Mouse (Mus musculus): ENCODE measurements around the gene Zdhhc7. TPM values are rescaled to one million over a fixed set of nuclear protein-coding genes. Genes with fewer than 3 reads are reported as not detected.

The Zdhhc7 gene
- polyA plus RNA-seq, 1 experiment = 172 TPM

GRCm38 (mm10) chr8:120109149-120109548 is 7.9 kb upstream of the Zdhhc7 start:
- WGBS = 38% methylated on average over 3 of the region's 3 CpGs
- Histone ChIP-seq H3K4me3 (ENCODE audit: low read depth, low read length) (no peak overlapping the region), H3K27me3 (ENCODE audit: control insufficient read depth, insufficient read depth, low read length) (peaks cover under 1% of the 10 kb centered on the region; the same call in 1 of the 2 replicates), H3K27ac (ENCODE audit: insufficient read depth, low read depth, low read length) (no peak overlapping the region), H3K4me1 (ENCODE audit: control insufficient read depth, insufficient read depth, insufficient read length, low read length) (peaks cover 11% of the 10 kb centered on the region; the same call in 1 of the 2 replicates), H3K36me3 (ENCODE audit: control insufficient read depth, insufficient read depth, low read length) (no peaks in the 10 kb centered on the region)
- TF ChIP-seq CTCF (IDR thresholded peaks at IDR 0.05; ENCODE audit: extremely low read depth, insufficient read length, insufficient replicate concordance, low read depth, low read length) = no peak
- no peak for TF ChIP-seq POLR2A (IDR thresholded peaks at IDR 0.05; ENCODE audit: low read depth, low read length)

DNA sequence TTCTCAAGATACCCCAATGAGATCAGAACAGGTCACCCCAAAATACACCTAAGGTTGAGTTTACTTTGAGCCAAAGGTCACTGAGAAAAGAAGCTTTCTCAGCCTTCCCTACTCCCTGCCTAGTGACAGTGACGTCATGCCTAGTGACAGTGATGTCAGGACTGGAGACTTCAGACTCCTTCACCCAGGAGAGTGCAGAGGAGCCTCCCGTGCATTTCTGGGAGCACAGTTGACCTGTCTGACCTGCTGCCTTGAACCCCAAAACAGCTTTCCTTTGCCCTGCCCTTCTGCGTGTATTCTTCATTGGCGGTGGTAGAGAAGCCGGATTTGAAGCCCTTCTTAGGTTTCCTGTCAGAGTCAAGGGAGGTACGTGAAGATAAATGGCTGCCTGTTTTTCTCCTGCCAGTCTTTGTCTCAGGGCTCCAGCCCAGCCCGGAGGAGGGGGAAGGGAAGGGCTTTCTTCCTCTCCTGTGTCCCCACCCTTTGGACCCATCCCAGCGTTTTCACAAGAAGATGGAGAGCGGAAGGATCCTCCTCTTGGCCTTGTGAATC is 3.5 kb upstream of the Zdhhc7 start:
- 51% methylated on average over 9 of the region's 9 CpGs for WGBS
- H3K4me3 ChIP-seq (ENCODE audit: low read depth, low read length) = no peak overlapping the region

DNA sequence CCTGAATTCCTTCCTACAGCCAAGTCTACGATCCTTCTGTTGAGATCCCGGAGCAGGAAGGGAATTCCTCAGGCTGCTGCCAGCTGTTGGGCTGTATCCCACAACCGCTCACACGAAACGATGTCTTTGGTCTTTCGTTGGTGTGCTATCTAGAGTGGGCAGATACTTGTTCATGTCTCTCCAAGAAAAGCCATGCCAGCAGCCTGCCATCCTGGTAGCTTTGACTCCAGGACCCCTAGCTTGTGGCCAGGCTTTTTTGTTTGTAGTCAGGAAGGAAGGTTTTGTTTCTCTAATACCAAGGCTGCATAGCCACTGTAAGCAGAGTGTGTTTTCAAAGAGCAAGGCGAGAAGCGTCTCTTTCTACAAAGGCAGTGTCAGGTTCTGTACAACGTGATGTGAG is 2.6 kb upstream of the Zdhhc7 start:
- Histone ChIP-seq H3K36me3 (ENCODE audit: control insufficient read depth, insufficient read depth, low read length) (no peaks in the 10 kb centered on the region), H3K27ac (ENCODE audit: insufficient read depth, low read depth, low read length) (no peak overlapping the region; the same call in 1 of the 2 replicates), H3K4me3 (ENCODE audit: low read depth, low read length) (no peak overlapping the region), H3K27me3 (ENCODE audit: control insufficient read depth, insufficient read depth, low read length) (no peaks in the 10 kb centered on the region), H3K4me1 (ENCODE audit: control insufficient read depth, insufficient read depth, insufficient read length, low read length) (peaks cover 9% of the 10 kb centered on the region; the same call in 1 of the 2 replicates)
- 85% methylated on average over 9 of the region's 9 CpGs for WGBS
- TF ChIP-seq CTCF (IDR thresholded peaks at IDR 0.05; ENCODE audit: extremely low read depth, insufficient read length, insufficient replicate concordance, low read depth, low read length) = no peak
- no peak for TF ChIP-seq POLR2A (IDR thresholded peaks at IDR 0.05; ENCODE audit: low read depth, low read length)

More for the DNA sequence above, 3.5 kb upstream of the Zdhhc7 start:
- TF ChIP-seq CTCF (IDR thresholded peaks at IDR 0.05; ENCODE audit: extremely low read depth, insufficient read length, insufficient replicate concordance, low read depth, low read length) = no peak
- TF ChIP-seq POLR2A (IDR thresholded peaks at IDR 0.05; ENCODE audit: low read depth, low read length) = no peak
- H3K27me3 ChIP-seq (ENCODE audit: control insufficient read depth, insufficient read depth, low read length) = no peaks in the 10 kb centered on the region
- peak overlapping the region; percentile 55; the same call in 1 of the 2 replicates for H3K27ac ChIP-seq (ENCODE audit: insufficient read depth, low read depth, low read length)
- peaks cover 4% of the 10 kb centered on the region; the same call in 1 of the 2 replicates for H3K4me1 ChIP-seq (ENCODE audit: control insufficient read depth, insufficient read depth, insufficient read length, low read length)
- H3K36me3 ChIP-seq (ENCODE audit: control insufficient read depth, insufficient read depth, low read length) = no peaks in the 10 kb centered on the region

- peaks cover 36% of the 10 kb centered on the region for H3K4me1 ChIP-seq (ENCODE audit: control insufficient read depth, insufficient read depth, insufficient read length, low read length)
- peak overlapping the region; percentile 89 for H3K4me3 ChIP-seq (ENCODE audit: low read depth, low read length)
- H3K27me3 ChIP-seq (ENCODE audit: control insufficient read depth, insufficient read depth, low read length) = no peaks in the 10 kb centered on the region
- H3K27ac ChIP-seq (ENCODE audit: insufficient read depth, low read depth, low read length) = peak overlapping the region; percentile 92
- H3K36me3 ChIP-seq (ENCODE audit: control insufficient read depth, insufficient read depth, low read length) = no peaks in the 10 kb centered on the region
- no peak for TF ChIP-seq CTCF (IDR thresholded peaks at IDR 0.05; ENCODE audit: extremely low read depth, insufficient read length, insufficient replicate concordance, low read depth, low read length)
- TF ChIP-seq POLR2A (IDR thresholded peaks at IDR 0.05; ENCODE audit: low read depth, low read length) = no peak
- 2% methylated on average over 25 of the region's 25 CpGs for WGBS
These were observed 754 bp downstream of the Zdhhc7 start for GRCm38 (mm10) chr8:120100388-120101067.

- no peak for TF ChIP-seq POLR2A (IDR thresholded peaks at IDR 0.05; ENCODE audit: low read depth, low read length)
- TF ChIP-seq CTCF (IDR thresholded peaks at IDR 0.05; ENCODE audit: extremely low read depth, insufficient read length, insufficient replicate concordance, low read depth, low read length) = no peak
- no peak overlapping the region for H3K4me3 ChIP-seq (ENCODE audit: low read depth, low read length)
- H3K27me3 ChIP-seq (ENCODE audit: control insufficient read depth, insufficient read depth, low read length) = no peaks in the 10 kb centered on the region
- H3K36me3 ChIP-seq (ENCODE audit: control insufficient read depth, insufficient read depth, low read length) = peaks cover 21% of the 10 kb centered on the region
- peaks cover 55% of the 10 kb centered on the region for H3K4me1 ChIP-seq (ENCODE audit: control insufficient read depth, insufficient read depth, insufficient read length, low read length)
- 20% methylated on average over 2 of the region's 2 CpGs for WGBS
- peak overlapping the region; percentile 95 for H3K27ac ChIP-seq (ENCODE audit: insufficient read depth, low read depth, low read length)
These were observed 4.8 kb downstream of the Zdhhc7 start for GRCm38 (mm10) chr8:120096486-120096885.

- Histone ChIP-seq H3K4me3 (ENCODE audit: low read depth, low read length) (no peak overlapping the region), H3K27me3 (ENCODE audit: control insufficient read depth, insufficient read depth, low read length) (no peaks in the 10 kb centered on the region), H3K36me3 (ENCODE audit: control insufficient read depth, insufficient read depth, low read length) (peaks cover 34% of the 10 kb centered on the region), H3K4me1 (ENCODE audit: control insufficient read depth, insufficient read depth, insufficient read length, low read length) (peaks cover 55% of the 10 kb centered on the region), H3K27ac (ENCODE audit: insufficient read depth, low read depth, low read length) (peak overlapping the region; percentile 48)
- TF ChIP-seq POLR2A (IDR thresholded peaks at IDR 0.05; ENCODE audit: low read depth, low read length) (no peak), CTCF (IDR thresholded peaks at IDR 0.05; ENCODE audit: extremely low read depth, insufficient read length, insufficient replicate concordance, low read depth, low read length) (no peak)
- 29% methylated on average over 10 of the region's 10 CpGs for WGBS
These were observed 6.5 kb downstream of the Zdhhc7 start for GRCm38 (mm10) chr8:120094801-120095200.

- Histone ChIP-seq H3K36me3 (ENCODE audit: control insufficient read depth, insufficient read depth, low read length) (peaks cover 41% of the 10 kb centered on the region), H3K27ac (ENCODE audit: insufficient read depth, low read depth, low read length) (no peak overlapping the region), H3K4me1 (ENCODE audit: control insufficient read depth, insufficient read depth, insufficient read length, low read length) (peaks cover 43% of the 10 kb centered on the region), H3K4me3 (ENCODE audit: low read depth, low read length) (no peak overlapping the region), H3K27me3 (ENCODE audit: control insufficient read depth, insufficient read depth, low read length) (no peaks in the 10 kb centered on the region)
- TF ChIP-seq CTCF (IDR thresholded peaks at IDR 0.05; ENCODE audit: extremely low read depth, insufficient read length, insufficient replicate concordance, low read depth, low read length) (no peak), POLR2A (IDR thresholded peaks at IDR 0.05; ENCODE audit: low read depth, low read length) (no peak)
- WGBS = 68% methylated on average over 3 of the region's 3 CpGs
These were observed 8.2 kb downstream of the Zdhhc7 start for GRCm38 (mm10) chr8:120093103-120093502.

All from small intestine, adult 2 months (tissue).